Mouse (Mus musculus): ENCODE results near the gene Gm29797.

Gm29797 gene

DNA sequence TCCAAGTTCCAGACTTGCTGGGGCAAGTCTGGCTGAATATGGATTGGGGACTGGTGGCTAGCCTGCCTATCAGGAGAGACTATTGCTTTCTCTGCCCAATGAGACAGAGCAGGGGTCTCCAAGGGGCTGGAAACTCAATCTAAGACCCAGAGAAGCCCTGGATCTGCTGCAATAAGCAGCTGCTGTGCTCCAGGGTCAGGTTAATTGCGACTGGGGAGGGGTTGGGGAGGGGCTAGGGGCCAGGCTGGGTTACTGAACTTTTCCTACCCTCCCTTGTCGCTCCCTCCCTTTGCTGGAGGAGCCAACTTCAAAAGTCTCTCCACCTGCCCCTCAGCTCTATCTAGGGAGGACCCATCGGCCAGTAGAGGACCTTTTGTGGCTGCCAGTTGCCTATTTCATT, at the start of gene Gm29797:
Gm29797 (plus strand) TSS at position 301 of the 400 bp plus-strand sequence.
- no peak for DNase-seq

DNA sequence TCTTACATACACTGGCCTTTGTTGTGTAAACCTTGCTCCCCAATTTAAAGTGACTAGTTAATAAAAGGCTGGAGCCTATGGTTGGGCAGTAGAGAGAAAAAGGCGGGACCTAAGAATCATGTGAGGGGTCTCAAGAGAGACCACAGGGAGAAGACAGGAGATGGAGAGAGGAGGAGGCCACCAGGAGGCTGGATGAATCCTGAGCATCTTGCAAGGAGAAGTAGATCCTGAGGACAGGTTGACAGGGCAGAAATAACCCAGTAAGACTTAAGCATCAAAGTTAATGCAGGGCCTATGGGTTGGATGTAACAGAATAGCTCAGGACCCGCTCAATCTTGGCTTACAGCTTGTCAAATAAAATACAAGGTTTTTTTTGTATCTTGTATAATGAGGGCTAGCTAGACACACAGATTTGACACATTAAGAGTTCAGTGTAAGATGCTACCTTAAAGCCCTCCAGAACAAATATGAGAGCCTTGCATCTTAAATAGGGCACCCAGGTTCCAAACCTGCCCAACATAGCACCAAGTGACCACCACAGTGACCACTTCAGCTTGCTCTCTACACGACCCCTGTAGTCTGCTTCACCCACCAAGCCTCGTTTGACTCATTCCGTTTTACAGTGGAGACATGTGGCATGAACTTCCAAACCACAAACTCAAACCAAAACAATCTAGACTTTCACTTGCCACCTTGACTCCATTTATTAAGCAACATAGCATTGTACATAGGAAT, 37.9 kb upstream of the Gm29797 start:
- no peak for DNase-seq

DNA sequence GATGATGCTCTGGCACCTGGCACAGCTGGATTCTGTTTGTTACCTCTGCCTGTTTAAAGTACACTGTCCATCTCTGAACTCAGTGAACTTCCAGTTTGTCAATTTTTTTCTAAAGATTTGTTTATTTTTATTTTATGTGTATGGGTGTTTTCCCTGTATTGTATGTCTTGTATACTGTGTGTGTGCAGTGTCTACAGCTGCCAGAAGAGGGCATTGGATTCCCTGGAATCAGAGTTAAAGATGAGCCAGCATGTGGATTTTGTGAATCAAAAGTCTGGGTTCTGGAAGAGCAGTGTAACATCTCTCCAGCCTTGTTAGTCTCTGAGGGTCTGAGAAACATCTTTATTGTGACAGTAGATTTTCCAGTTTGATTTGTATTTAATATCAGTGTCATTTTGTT, 33.4 kb upstream of the Gm29797 start:
- DNase-seq, result no peak

DNA sequence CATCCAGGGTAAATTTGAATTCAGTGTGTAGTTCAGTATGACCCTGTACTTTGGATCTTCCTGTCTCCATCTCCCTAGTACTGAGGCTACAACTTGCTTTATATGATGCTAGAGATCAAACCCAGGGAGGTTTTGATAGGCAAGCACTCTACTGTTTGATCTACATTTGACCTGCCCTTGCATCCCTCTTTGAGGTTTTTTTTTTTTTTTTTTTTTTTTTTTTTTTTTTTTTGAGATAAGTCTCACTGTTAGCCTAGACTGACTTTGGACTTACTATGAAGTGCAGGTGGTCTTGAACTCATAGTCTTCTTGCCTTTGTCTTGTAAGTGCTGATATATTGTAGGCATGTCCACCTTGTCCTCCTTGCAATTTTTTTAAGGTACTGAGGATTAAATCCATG, 28.4 kb upstream of the Gm29797 start:
- DNase-seq, result no peak

DNA sequence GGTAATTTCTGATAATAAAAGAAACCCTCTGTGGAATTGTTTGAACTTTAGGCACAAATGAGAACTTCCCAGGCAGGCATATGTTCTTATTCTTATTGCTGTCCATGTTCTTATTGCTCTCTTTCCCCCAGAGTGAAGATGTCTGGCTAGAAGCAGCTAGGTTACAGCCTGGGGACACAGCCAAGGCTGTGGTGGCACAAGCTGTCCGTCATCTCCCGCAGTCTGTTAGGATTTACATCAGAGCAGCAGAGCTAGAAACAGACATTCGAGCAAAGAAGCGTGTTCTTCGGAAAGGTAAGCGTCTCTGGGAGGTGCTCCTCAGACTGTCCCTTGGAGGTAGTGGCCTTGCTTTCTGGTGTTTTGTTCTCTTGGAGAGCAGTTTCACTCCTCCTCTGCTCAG, 24.2 kb upstream of the Gm29797 start:
- peak; percentile 49 for DNase-seq

DNA sequence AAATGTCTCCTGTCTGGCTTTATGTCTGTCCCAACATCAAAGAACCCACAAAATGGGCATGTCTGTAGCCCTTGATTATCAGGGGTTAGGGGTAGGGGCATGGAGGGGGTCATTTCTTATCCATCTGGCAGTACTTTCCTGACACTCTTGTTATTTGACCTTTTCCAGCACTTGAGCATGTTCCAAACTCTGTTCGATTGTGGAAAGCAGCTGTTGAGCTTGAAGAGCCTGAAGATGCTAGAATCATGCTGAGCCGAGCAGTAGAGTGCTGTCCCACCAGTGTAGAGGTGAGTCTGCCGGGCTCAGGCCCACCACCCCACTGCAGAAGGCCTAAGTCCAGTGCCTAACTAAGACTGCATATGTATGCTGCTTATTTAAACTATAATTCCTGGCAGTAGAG, 21.0 kb upstream of the Gm29797 start:
- no peak for DNase-seq

DNA sequence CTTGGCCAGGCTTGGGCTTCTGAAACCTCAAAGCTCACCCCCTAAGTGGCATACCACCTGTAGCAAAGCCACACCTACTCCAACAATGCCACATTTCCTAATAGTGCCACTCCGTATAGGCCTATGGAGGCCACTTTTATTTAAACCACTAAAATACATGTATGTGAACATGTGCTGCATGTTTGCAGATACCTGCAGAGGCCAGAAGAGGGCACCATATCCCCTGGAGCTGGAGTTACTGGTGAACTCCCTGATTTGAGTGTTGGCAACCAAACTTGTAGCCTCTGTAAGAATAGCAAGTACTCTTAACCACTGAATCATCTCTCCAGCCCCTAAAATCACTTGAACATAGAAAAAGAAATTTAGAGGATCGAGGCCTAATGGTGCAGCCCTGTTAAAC, 12.5 kb upstream of the Gm29797 start:
- no peak for DNase-seq

DNA sequence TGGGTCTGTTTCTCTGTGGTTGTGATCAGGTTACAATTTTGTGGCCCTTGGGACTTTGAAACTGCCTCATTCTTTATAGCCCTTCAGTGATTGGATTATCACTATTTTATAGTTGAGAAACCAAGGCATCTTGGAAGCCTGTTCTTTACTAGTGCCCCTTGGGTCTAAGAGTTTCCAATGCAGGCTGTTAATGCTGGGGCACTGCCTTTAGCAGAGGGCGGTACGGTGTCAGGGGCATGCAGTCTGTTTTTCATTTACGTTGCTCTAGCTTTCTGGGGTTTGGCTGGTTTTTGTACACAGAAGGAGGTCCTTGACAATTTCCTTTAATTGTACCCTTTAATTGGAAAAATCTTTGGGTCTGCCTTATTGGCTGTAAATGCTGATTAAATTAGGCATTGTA, 11.2 kb upstream of the Gm29797 start:
- DNase-seq, result no peak

DNA sequence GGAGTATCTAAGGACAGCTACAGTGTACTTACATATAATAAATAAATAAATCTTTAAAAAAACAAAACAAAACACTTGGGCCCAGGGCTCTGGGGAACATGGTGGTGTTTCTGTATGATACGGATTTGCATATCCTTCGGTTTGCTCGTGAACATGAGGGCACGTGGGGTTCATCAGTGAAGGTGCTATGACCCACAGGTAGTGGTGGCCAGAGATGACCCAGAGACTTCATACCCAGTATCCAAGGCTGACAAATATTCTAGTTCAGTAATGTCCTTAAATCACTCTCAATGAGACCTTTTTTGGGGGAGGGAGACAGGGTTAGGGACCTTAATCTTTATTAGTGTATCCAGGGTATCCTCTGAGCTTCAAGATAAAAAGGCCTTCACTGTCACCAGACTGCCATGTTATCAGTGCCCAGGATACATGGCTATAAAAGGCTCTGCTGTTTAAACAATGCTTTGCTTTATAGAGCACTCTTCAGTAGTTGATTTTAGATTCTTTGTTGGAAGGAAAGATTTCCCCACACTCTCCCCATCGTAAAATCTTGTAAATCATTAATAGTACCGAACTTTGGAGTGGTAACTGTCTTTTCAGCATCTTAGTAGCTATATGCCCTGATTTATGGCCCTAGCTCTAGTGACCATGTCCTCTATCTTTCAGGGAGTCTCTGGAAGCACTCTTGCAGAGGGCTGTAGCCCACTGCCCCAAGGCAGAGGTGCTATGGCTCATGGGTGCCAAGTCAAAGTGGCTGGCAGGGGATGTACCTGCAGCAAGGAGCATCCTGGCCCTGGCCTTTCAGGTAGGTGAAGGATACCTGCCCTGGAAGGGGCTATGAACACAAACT, 10.0 kb upstream of the Gm29797 start:
- no peak for DNase-seq

DNA sequence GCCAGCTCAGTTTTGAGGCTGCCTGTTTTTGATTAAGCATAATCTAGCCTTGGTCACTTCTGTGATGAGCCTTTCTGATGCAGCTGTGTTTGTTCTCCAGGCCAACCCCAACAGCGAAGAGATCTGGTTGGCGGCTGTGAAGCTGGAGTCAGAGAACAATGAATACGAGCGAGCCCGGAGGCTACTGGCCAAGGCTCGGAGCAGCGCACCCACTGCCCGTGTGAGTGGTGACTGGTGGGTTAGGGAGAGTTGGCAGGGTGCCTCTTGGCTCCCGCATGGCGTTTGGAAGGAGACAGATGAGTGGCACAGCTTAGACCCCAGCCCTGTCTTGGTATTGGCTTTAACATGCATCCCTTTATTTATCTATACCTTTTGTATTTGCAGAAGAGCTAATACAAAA, 7.9 kb upstream of the Gm29797 start:
- DNase-seq, result no peak

DNA sequence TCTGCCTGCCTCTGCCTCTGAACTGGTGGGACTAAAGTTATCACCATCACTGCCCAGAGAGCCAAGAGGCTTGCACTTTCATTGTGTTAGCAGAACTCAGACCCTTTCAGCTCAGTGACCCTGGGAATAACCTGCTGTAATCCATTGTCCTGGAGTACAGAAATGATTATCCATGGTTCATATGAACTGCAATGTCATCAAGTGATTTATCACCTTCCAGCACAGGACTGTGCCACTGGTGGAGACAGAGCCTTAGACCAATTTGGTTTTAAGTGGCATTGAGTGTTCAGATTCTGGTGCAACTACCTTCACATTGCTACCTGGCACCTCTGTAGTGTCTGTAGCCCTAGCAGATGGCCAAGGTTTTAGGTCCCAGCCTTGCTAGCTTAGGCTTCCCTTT, 3.8 kb upstream of the Gm29797 start:
- no peak for DNase-seq

DNA sequence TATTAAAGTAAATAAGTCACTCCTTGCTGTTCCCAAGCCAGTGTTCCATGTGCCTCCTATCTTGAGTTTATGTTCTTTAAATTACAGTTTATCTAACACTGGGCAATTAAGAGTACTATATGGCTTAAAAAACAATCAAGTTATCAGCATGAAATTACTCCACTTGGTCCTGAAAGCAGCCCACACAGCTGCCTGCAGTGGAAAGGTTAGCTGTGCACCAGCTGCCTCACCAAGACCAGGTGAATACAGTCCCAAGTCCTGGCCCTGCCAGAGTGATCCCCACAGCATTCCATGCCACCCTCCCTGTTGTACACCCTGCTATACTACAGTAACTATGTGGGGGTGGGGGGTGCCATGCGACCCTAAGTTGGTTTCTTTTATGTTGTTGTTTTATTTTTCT, 3.3 kb upstream of the Gm29797 start:
- no peak for DNase-seq

DNA sequence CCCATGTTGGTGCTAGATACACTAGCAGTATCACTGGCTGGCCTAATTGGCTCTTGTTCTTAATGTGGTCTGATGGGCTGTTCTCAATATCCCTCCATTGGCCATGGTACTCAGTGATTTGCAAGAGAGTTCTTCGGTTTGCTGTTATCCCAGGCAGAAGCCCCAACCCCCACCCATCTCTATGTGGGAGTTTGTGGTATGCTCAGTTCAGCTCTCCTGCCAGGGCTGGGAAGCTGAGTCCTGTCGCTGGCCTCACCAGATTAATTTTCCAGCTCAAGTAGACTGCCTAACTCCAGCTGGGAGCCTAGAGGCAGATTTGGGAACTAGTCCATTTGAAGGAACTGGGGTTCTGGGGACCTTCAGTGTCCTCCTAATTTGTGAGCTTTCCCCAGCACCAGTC, 607 bp downstream of the Gm29797 start:
- DNase-seq, result no peak

DNA sequence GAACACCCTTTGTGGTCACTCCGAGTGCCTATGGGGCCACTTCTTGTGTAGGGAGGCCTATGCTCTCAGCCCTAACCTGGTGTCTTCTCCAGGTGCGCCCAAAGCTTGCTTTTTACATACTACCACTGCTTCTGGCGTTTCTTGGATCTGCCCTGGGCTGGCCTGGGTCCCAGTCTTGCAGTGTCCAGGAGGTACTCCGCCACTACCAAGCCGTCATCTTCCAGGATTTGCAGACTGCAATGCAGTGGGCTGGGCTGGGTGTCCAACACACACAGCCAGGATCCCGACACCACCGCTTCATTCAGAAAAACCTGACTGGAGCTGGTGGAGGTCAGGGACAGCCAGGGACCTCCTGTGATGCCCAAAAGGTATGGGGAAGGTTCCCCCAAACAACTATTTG, 1.7 kb downstream of the Gm29797 start:
- DNase-seq, result no peak

DNA sequence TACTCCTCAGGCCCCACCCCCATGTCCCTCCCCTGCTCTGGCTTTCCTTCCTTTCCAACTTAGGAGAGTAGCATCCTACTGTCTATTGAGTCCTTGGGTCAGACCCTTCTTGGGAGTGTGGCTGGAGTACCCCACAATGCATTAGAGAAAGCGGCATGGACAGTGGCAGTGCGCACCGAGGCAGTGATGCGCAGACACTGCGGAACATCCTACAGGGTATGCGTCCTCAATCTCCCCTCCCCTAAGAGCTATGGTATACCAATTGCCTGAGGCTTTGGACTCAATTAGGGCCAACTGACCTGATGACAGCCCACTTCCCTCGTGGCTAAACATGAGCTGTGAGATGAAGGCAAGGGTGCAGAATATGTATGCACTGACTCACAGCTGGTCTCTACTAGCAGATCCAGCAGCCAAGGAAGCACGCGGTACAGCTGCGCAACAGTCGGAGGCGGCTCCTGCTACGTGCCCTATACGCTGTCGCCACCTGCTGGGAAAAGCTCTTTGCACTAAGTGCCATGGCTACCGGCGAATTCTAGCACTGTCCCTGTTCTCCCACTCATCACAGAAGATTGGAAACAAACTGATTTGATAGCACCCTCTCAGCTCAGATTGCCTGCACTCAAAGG, 2.2 kb downstream of the Gm29797 start:
- no peak for DNase-seq

DNA sequence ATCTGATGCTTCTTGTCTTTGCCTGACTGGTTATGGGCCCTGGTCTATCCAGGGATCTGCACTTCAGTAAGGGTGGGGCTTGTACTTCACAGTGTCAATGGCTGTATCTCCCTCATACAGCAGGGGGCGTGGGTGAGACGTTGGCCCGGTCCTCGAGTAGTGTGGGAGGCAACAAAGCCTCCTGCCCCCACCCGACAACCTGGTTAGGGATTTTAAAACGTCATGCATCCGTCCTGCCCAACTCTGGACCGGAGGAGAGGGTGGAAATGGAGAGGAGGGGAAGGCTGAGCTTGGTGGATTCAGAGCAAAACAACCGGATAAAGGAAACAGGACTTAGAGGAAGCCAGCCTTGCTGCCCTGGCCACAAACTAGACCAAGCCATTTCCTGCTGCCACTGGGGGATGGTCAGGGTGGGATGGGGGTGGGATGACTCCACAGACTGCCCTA, 2.8 kb downstream of the Gm29797 start:
- peak; percentile 76 for DNase-seq

DNA sequence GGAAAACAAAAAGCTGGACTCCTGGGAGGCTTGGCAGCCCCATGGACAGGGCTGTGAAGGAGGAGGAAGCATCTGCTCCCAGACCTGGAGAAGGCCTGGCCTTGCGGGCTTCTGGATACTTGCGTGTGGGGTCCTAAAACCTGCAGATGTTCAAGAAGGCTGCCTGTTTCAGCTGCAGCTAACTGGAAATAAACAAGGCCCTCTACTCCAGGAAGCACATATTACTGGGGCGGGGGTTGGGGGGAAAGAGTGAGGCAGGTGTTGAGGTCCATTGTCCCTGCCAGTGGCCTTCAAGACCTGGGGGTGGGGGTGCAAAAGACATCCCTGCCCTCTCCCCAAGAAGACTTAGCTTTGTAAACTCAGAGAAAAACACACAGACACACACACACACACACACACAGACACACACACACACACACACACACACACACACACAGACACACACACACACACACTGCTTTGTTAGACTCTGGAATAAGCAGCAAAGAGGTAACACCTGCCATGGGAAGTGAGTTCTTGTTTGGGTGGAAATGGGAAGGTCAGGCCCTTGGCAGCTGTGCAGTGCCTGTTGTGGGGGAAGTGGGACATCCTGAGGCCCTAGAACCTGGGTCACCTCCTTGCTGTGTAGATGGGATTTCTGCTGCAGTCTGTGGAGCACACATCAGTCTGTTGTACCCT, 5.9 kb downstream of the Gm29797 start:
- no peak for DNase-seq

DNA sequence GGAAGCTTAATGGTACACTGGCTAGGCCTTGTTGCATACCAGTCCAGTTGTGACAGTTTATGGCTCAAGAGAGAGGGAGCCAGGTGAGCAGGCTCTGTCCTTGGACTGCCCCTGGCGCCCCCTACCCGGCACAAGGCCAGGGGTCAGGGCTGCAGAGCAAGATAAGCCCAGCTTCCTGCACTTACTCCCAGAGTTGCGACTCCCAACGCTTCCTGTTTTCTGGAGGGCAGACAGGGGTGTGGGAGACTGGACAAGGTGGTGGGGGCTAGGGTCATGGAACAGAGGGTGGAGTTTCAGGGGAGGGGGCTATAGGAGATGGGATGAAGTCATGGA, 6.4 kb downstream of the Gm29797 start:
- no peak for DNase-seq

DNA sequence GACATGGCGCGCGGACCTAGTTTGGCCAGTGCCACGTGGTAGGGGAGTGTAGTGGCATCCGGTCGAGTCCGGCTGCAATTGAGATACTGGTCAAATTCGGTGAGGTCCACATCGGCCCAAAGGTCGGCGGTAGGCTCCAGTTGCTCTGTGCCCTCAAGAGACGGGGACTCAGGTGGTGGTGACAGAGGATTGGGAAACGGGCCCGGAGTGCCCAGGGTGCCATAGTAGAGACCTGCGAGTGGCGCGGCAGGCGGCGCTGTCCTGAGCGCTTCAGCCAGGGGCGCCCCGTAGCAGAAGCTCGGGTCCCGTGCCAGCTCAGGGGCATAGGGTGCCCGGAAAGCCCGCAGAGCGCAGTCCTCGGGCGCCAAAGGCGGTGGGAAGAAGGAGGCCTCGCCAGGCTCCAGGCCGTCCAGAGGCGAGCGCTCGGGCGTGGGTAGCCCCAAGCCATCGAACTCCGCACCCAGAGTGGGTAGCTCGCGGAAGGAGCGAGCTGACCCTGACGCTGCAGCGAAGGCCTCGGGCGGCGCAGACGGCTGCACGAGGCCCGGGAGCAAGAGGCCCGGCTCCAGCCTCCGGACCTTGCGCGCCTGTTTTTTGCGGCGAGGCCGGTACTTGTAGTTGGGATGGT, 13.6 kb downstream of the Gm29797 start:
- DNase-seq, result no peak

DNA sequence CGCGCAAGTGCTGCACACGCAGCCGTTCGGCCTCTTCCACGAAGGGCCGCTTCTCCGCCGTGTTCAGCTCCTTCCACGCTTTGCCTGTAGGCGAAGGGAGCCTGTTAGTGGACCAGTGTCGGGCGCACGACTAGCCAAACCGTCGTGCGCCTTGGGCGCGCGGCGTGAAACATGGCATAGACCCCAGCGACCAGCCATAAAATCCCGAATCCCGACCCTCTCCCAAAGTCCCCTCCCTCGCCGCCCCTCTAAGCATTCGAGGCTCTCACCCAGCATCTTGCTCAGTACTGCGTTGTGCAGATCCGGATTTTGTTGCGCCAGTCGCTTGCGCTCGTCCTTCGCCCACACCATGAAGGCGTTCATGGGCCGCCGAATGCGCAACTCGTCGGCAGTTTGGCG, 14.1 kb downstream of the Gm29797 start:
- DNase-seq, result no peak

DNA sequence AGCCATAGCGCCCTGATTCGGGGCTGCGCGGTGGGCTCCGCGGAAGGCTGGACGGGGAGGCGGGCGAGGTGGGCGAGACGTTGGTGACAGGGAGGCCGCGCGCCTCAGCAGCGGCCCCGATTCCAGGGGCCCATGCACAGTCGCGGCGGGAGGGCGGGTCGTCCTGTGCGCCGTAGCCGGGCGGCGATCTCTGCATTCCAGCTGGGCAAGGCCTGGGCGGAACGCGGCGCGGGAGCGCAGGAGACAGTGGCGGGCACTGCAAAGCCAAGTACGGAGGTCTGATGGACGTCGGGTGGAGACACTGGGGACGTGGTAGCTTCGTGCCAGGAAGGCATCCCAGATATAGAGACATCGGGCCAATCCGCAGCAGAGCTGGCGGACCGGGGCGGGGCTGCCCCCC, 14.5 kb downstream of the Gm29797 start, which contains the start of gene Sox18:
Sox18 (minus strand) TSS at position 315 of the 400 bp plus-strand sequence.
- no peak for DNase-seq

DNA sequence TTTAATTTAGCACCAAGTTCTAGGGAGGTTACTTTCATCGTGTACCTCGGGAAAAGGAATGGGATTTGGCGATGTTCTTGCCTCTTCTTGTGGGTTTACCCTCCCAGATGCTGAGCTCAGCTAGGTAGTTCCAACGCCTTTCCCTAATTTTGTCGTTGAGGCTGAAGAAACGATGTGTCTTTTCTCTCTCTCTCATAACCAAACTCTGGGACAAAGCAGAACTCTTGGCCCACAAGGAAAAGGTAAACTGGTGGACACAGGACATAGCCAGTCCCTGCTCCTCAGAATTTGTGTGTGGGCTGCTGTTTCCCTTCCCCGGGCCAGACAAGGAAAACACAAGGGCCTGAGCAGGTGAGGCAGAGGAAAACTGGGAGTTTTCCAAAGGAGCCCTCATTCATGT, 15.2 kb downstream of the Gm29797 start:
- DNase-seq, result no peak

DNA sequence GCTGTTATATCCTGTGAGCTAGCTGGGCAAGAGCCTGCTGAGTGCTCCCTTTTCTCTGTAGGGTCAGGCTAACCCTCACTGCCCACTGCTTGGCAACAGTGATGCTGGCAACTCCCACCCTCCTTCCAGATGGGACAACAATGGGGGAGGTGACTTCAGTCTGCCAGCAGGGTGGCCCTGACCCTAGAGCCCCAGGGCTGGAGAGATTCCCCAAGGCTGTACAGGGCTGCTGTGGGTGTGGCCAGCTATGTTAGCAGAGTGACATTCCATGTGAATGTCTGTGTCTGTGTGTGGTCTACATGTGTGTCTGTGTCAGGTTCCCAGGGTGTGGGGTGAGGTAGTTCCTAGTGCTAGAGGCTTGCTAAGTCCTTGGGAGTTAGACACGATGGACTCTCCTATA, 16.7 kb downstream of the Gm29797 start:
- no peak for DNase-seq
